Mouse (Mus musculus): ENCODE data around the gene Actl6b.

DNA sequence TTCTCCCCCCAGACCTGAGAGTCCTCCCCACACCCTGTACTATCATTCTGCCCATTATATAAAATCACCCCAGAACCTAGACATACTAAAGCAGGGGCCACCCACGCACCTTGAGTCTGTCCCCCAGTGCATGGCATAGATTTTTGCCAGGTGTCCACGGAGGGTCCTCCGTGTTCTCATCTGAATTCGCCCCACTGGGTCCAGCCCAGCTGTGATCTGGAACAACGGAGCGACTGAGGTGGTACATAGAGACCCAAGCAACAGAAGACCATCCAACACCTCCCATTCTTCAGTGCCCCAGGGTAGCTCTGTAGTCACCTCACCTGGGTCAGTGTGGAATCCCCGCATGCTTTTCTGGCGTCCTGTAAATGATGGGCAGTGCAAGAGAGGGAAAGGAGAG is 23.2 kb upstream of the Actl6b start:
- TF ChIP-seq CTCF (IDR thresholded peaks at IDR 0.05; ENCODE audit: control insufficient read depth, insufficient read depth, insufficient replicate concordance, low read depth, low read length) (no peak), POLR2A (IDR thresholded peaks at IDR 0.05; ENCODE audit: control insufficient read depth, low read depth, low read length) (no peak)

Data from testis, adult 2 months (tissue).